Mouse (Mus musculus): Measurements from ENCODE around the gene Fam151a. TPM values are rescaled to one million over a fixed set of nuclear protein-coding genes. Genes with fewer than 3 reads are reported as not detected.
"Not testable (repeated sequence)": the region's sequence is repeated elsewhere in the genome, so short reads cannot be mapped to it uniquely, and the experiment has no call there.

Gene Fam151a
- polyA plus RNA-seq, 1 experiment from 2014 or later = not detected

GRCm38 (mm10) chr4:106784806-106785205 is 51.1 kb downstream of the Fam151a start:
- H3K4me1 ChIP-seq (replicated peaks; ENCODE audit: control insufficient read depth, insufficient read depth, low read length) = peaks cover 22% of the 10 kb centered on the region
- whole genome bisulfite sequencing = 92% methylated on average over 7 of the region's 7 CpGs

GRCm38 (mm10) chr4:106785345-106785744 is 51.7 kb downstream of the Fam151a start:
- no peak for DNase-seq (ENCODE audit: low spot score)
- Histone ChIP-seq H3K36me3 (ENCODE audit: control insufficient read depth, insufficient read depth, low read length) (no peaks in the 10 kb centered on the region), H3K4me1 (replicated peaks; ENCODE audit: control insufficient read depth, insufficient read depth, low read length) (peaks cover 19% of the 10 kb centered on the region), H3K9me3 (ENCODE audit: control insufficient read depth, low read length) (no peaks in the 10 kb centered on the region), H3K27me3 (ENCODE audit: control insufficient read depth, insufficient read depth, low read length) (no peaks in the 10 kb centered on the region), H3K27ac (ENCODE audit: low read depth, low read length) (peak overlapping the region; percentile 81), H3K4me3 (ENCODE audit: low read depth, low read length) (no peak overlapping the region), H3K9ac (ENCODE audit: low read depth, low read length) (no peak overlapping the region), H3K4me2 (replicated peaks; ENCODE audit: low read depth, low read length) (no peak overlapping the region)
- WGBS = 40% methylated on average over 7 of the region's 7 CpGs
- ATAC-seq (ENCODE audit: low FRiP score) = peak; percentile 66

More at GRCm38 (mm10) chr4:106784806-106785205, 51.1 kb downstream of the Fam151a start:
- Histone ChIP-seq H3K4me3 (ENCODE audit: low read depth, low read length) (no peak overlapping the region), H3K4me2 (replicated peaks; ENCODE audit: low read depth, low read length) (no peak overlapping the region), H3K27ac (ENCODE audit: low read depth, low read length) (no peak overlapping the region), H3K9ac (ENCODE audit: low read depth, low read length) (no peak overlapping the region), H3K36me3 (ENCODE audit: control insufficient read depth, insufficient read depth, low read length) (no peaks in the 10 kb centered on the region), H3K9me3 (ENCODE audit: control insufficient read depth, low read length) (no peaks in the 10 kb centered on the region), H3K27me3 (ENCODE audit: control insufficient read depth, insufficient read depth, low read length) (no peaks in the 10 kb centered on the region)
- DNase-seq (ENCODE audit: low spot score) = no peak
- no peak for ATAC-seq (ENCODE audit: low FRiP score)

- H3K27ac ChIP-seq (ENCODE audit: low read depth, low read length) = peak overlapping the region; percentile 81
- no peaks in the 10 kb centered on the region for H3K9me3 ChIP-seq (ENCODE audit: control insufficient read depth, low read length)
- H3K4me1 ChIP-seq (replicated peaks; ENCODE audit: control insufficient read depth, insufficient read depth, low read length) = peaks cover 16% of the 10 kb centered on the region
- H3K9ac ChIP-seq (ENCODE audit: low read depth, low read length) = peak overlapping the region; percentile 38; the same call in 1 of the 2 replicates
- no peaks in the 10 kb centered on the region for H3K36me3 ChIP-seq (ENCODE audit: control insufficient read depth, insufficient read depth, low read length)
- H3K4me3 ChIP-seq (ENCODE audit: low read depth, low read length) = no peak overlapping the region
- no peak overlapping the region for H3K4me2 ChIP-seq (replicated peaks; ENCODE audit: low read depth, low read length)
- ATAC-seq (ENCODE audit: low FRiP score) (peak; percentile 92), DNase-seq (ENCODE audit: low spot score) (peak; percentile 81)
- H3K27me3 ChIP-seq (ENCODE audit: control insufficient read depth, insufficient read depth, low read length) = no peaks in the 10 kb centered on the region
- WGBS = 2% methylated on average over 3 of the region's 5 CpGs
Observed at GRCm38 (mm10) chr4:106785753-106786540, 52.3 kb downstream of the Fam151a start.

- Histone ChIP-seq H3K4me3 (ENCODE audit: low read depth, low read length) (no peak overlapping the region), H3K4me1 (replicated peaks; ENCODE audit: control insufficient read depth, insufficient read depth, low read length) (peaks cover 16% of the 10 kb centered on the region), H3K4me2 (replicated peaks; ENCODE audit: low read depth, low read length) (no peak overlapping the region), H3K9ac (ENCODE audit: low read depth, low read length) (no peak overlapping the region), H3K27me3 (ENCODE audit: control insufficient read depth, insufficient read depth, low read length) (no peaks in the 10 kb centered on the region), H3K27ac (ENCODE audit: low read depth, low read length) (no peak overlapping the region), H3K36me3 (ENCODE audit: control insufficient read depth, insufficient read depth, low read length) (no peaks in the 10 kb centered on the region), H3K9me3 (ENCODE audit: control insufficient read depth, low read length) (no peaks in the 10 kb centered on the region)
- no peak for ATAC-seq (ENCODE audit: low FRiP score)
- WGBS = 47% methylated on average over 7 of the region's 7 CpGs
- peak; percentile 59 for DNase-seq (ENCODE audit: low spot score)
Observed at GRCm38 (mm10) chr4:106787830-106788229, 54.1 kb downstream of the Fam151a start.

GRCm38 (mm10) chr4:106788627-106789026 is 54.9 kb downstream of the Fam151a start:
- ATAC-seq (ENCODE audit: low FRiP score) (no peak), DNase-seq (ENCODE audit: low spot score) (no peak)
- Histone ChIP-seq H3K9ac (ENCODE audit: low read depth, low read length) (no peak overlapping the region), H3K27me3 (ENCODE audit: control insufficient read depth, insufficient read depth, low read length) (no peaks in the 10 kb centered on the region), H3K4me2 (replicated peaks; ENCODE audit: low read depth, low read length) (no peak overlapping the region), H3K36me3 (ENCODE audit: control insufficient read depth, insufficient read depth, low read length) (no peaks in the 10 kb centered on the region), H3K4me3 (ENCODE audit: low read depth, low read length) (no peak overlapping the region), H3K4me1 (replicated peaks; ENCODE audit: control insufficient read depth, insufficient read depth, low read length) (peaks cover 16% of the 10 kb centered on the region), H3K27ac (ENCODE audit: low read depth, low read length) (no peak overlapping the region), H3K9me3 (ENCODE audit: control insufficient read depth, low read length) (no peaks in the 10 kb centered on the region)
- WGBS = 82% methylated on average over 11 of the region's 11 CpGs

- no peak for ATAC-seq (ENCODE audit: low FRiP score)
- Histone ChIP-seq H3K9me3 (ENCODE audit: control insufficient read depth, low read length) (no peaks in the 10 kb centered on the region), H3K4me1 (replicated peaks; ENCODE audit: control insufficient read depth, insufficient read depth, low read length) (peaks cover 16% of the 10 kb centered on the region), H3K27ac (ENCODE audit: low read depth, low read length) (no peak overlapping the region), H3K4me2 (replicated peaks; ENCODE audit: low read depth, low read length) (no peak overlapping the region), H3K27me3 (ENCODE audit: control insufficient read depth, insufficient read depth, low read length) (no peaks in the 10 kb centered on the region), H3K36me3 (ENCODE audit: control insufficient read depth, insufficient read depth, low read length) (no peaks in the 10 kb centered on the region), H3K9ac (ENCODE audit: low read depth, low read length) (no peak overlapping the region), H3K4me3 (ENCODE audit: low read depth, low read length) (no peak overlapping the region)
- 79% methylated on average over 9 of the region's 9 CpGs for WGBS
- DNase-seq (ENCODE audit: low spot score) = no peak
Observed at GRCm38 (mm10) chr4:106789705-106790104, 56.0 kb downstream of the Fam151a start.

- H3K27me3 ChIP-seq (ENCODE audit: control insufficient read depth, insufficient read depth, low read length); H3K9ac ChIP-seq (ENCODE audit: low read depth, low read length); H3K9me3 ChIP-seq (ENCODE audit: control insufficient read depth, low read length); ATAC-seq (ENCODE audit: low FRiP score); H3K4me2 ChIP-seq (replicated peaks; ENCODE audit: low read depth, low read length); H3K27ac ChIP-seq (ENCODE audit: low read depth, low read length); H3K36me3 ChIP-seq (ENCODE audit: control insufficient read depth, insufficient read depth, low read length); DNase-seq (ENCODE audit: low spot score); H3K4me3 ChIP-seq (ENCODE audit: low read depth, low read length): not testable (repeated sequence)
- peaks cover 16% of the 10 kb centered on the region for H3K4me1 ChIP-seq (replicated peaks; ENCODE audit: control insufficient read depth, insufficient read depth, low read length)
- WGBS = 84% methylated on average over 5 of the region's 5 CpGs
Observed at GRCm38 (mm10) chr4:106790218-106790617, 56.5 kb downstream of the Fam151a start.

- H3K27ac ChIP-seq (ENCODE audit: low read depth, low read length) = no peak overlapping the region
- no peaks in the 10 kb centered on the region for H3K36me3 ChIP-seq (ENCODE audit: control insufficient read depth, insufficient read depth, low read length)
- WGBS = 89% methylated on average over 1 of the region's 1 CpGs
- ATAC-seq (ENCODE audit: low FRiP score) (no peak), DNase-seq (ENCODE audit: low spot score) (no peak)
- peaks cover 10% of the 10 kb centered on the region for H3K4me1 ChIP-seq (replicated peaks; ENCODE audit: control insufficient read depth, insufficient read depth, low read length)
- no peaks in the 10 kb centered on the region for H3K9me3 ChIP-seq (ENCODE audit: control insufficient read depth, low read length)
- no peak overlapping the region for H3K9ac ChIP-seq (ENCODE audit: low read depth, low read length)
- H3K27me3 ChIP-seq (ENCODE audit: control insufficient read depth, insufficient read depth, low read length) = no peaks in the 10 kb centered on the region
- no peak overlapping the region for H3K4me2 ChIP-seq (replicated peaks; ENCODE audit: low read depth, low read length)
- H3K4me3 ChIP-seq (ENCODE audit: low read depth, low read length) = no peak overlapping the region
Observed at GRCm38 (mm10) chr4:106790938-106791337, 57.2 kb downstream of the Fam151a start.

GRCm38 (mm10) chr4:106792276-106792675 is 58.6 kb downstream of the Fam151a start:
- no peak overlapping the region for H3K27ac ChIP-seq (ENCODE audit: low read depth, low read length)
- no peaks in the 10 kb centered on the region for H3K9me3 ChIP-seq (ENCODE audit: control insufficient read depth, low read length)
- H3K36me3 ChIP-seq (ENCODE audit: control insufficient read depth, insufficient read depth, low read length) = no peaks in the 10 kb centered on the region
- H3K4me2 ChIP-seq (replicated peaks; ENCODE audit: low read depth, low read length) = no peak overlapping the region
- H3K9ac ChIP-seq (ENCODE audit: low read depth, low read length) = no peak overlapping the region
- DNase-seq (ENCODE audit: low spot score) (no peak), ATAC-seq (ENCODE audit: low FRiP score) (no peak)
- no peaks in the 10 kb centered on the region for H3K27me3 ChIP-seq (ENCODE audit: control insufficient read depth, insufficient read depth, low read length)
- H3K4me3 ChIP-seq (ENCODE audit: low read depth, low read length) = no peak overlapping the region
- H3K4me1 ChIP-seq (replicated peaks; ENCODE audit: control insufficient read depth, insufficient read depth, low read length) = peaks cover 4% of the 10 kb centered on the region; the same call in 1 of the 2 replicates
